Mouse (Mus musculus): ENCODE data around the gene Fggy. TPM values are rescaled to one million over a fixed set of nuclear protein-coding genes. Genes with fewer than 3 reads are reported as not detected.

The Fggy gene
- total RNA-seq, 2 experiments from 2014 or later: 11.5 to 15.6 TPM

- no peak for DNase-seq (ENCODE audit: low spot score in 2 of 2)
Observed at GRCm38 (mm10) chr4:95659024-95659423, 101.7 kb downstream of the Fggy start.

GRCm38 (mm10) chr4:95663596-95663995, 106.3 kb downstream of the Fggy start:
- DNase-seq (ENCODE audit: low spot score in 2 of 2): no peak

GRCm38 (mm10) chr4:95664327-95664726, 107.0 kb downstream of the Fggy start:
- DNase-seq (ENCODE audit: low spot score in 2 of 2): no peak

GRCm38 (mm10) chr4:95666284-95666889, 109.1 kb downstream of the Fggy start:
- DNase-seq (ENCODE audit: low spot score in 2 of 2): no peak

- no peak for DNase-seq (ENCODE audit: low spot score in 2 of 2)
Observed at GRCm38 (mm10) chr4:95666896-95667295, 109.6 kb downstream of the Fggy start.

- no peak for DNase-seq (ENCODE audit: low spot score in 2 of 2)
Observed at GRCm38 (mm10) chr4:95667595-95667994, 110.3 kb downstream of the Fggy start.

- DNase-seq (ENCODE audit: low spot score in 2 of 2): no peak
Observed at GRCm38 (mm10) chr4:95668543-95668942, 111.2 kb downstream of the Fggy start.

GRCm38 (mm10) chr4:95669336-95669735, 112.0 kb downstream of the Fggy start:
- DNase-seq (ENCODE audit: low spot score in 2 of 2): no peak

- no peak for DNase-seq (ENCODE audit: low spot score in 2 of 2)
Observed at GRCm38 (mm10) chr4:95670559-95670958, 113.3 kb downstream of the Fggy start.

- no peak for DNase-seq (ENCODE audit: low spot score in 2 of 2)
Observed at GRCm38 (mm10) chr4:95672039-95672438, 114.7 kb downstream of the Fggy start.

- no peak for DNase-seq (ENCODE audit: low spot score in 2 of 2)
Observed at GRCm38 (mm10) chr4:95676390-95676789, 119.1 kb downstream of the Fggy start.

GRCm38 (mm10) chr4:95680756-95681449, 123.6 kb downstream of the Fggy start:
- no peak for DNase-seq (ENCODE audit: low spot score in 2 of 2)

- no peak for DNase-seq (ENCODE audit: low spot score in 2 of 2)
Observed at GRCm38 (mm10) chr4:95684522-95685080, 127.3 kb downstream of the Fggy start.

GRCm38 (mm10) chr4:95686775-95687174, 129.5 kb downstream of the Fggy start:
- DNase-seq (ENCODE audit: low spot score in 2 of 2): no peak

GRCm38 (mm10) chr4:95687350-95687749, 130.0 kb downstream of the Fggy start:
- DNase-seq (ENCODE audit: low spot score in 2 of 2): no peak

GRCm38 (mm10) chr4:95688159-95688558, 130.9 kb downstream of the Fggy start:
- no peak for DNase-seq (ENCODE audit: low spot score in 2 of 2)

GRCm38 (mm10) chr4:95700366-95700765, 143.1 kb downstream of the Fggy start:
- no peak for DNase-seq (ENCODE audit: low spot score in 2 of 2)

GRCm38 (mm10) chr4:95707941-95708897, 150.9 kb downstream of the Fggy start:
- DNase-seq (ENCODE audit: low spot score in 2 of 2): no peak

- no peak for DNase-seq (ENCODE audit: low spot score in 2 of 2)
Observed at GRCm38 (mm10) chr4:95709750-95710149, 152.4 kb downstream of the Fggy start.

GRCm38 (mm10) chr4:95712802-95713201, 155.5 kb downstream of the Fggy start:
- no peak for DNase-seq (ENCODE audit: low spot score in 2 of 2)

GRCm38 (mm10) chr4:95713271-95713670, 156.0 kb downstream of the Fggy start:
- no peak for DNase-seq (ENCODE audit: low spot score in 2 of 2)

Data from gastrocnemius, postnatal 4 days (tissue).